Mouse (Mus musculus): ENCODE results near the gene Commd1. TPM values are rescaled to one million over a fixed set of nuclear protein-coding genes. Genes with fewer than 3 reads are reported as not detected.

The Commd1 gene
- total and polyA plus RNA-seq, 2 experiments from 2014 or later: 44.0 to 207 TPM

DNA sequence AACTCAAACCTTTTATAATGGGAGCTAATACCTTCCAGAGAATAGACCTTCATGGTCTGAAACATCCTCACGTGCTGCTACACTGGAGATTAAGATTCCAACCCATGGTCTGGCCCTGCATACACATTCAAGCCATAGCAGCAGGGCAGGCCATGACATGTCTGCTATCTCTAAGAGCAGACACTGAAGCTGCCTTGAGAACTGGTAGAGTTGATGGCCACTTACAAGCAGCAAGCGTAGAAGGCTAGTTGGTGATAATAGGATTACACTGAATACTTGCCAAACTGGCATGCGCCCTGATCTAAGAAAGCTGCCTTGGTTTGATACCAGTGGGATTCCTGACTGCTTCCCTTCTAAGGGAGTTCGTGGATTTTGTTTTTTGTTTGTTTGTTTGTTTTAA is 68.4 kb downstream of the Commd1 start:
- no peak overlapping the region for H3K4me2 ChIP-seq (ENCODE audit: low read depth)
- no peaks in the 10 kb centered on the region for H3K27me3 ChIP-seq (ENCODE audit: insufficient read depth, low read length)

DNA sequence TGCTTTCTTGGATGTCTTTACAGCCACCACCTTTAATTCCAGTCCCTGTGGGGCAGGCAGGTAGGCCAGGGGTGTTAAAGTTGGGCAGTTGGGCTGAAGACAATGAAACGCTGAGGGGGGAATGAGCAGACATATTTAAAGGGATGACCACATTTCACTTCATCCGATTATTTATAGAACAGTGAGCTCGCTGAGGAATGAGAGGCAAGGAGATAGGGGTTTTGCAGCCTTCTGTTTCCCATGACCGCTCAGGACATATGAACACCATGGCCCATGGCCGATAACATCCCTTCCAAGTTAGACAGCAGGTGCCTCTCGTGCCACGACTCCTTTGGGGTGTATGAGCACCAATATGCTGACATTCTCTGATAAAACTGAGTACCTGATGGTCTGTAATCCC is 70.4 kb downstream of the Commd1 start:
- Histone ChIP-seq H3K4me2 (ENCODE audit: low read depth) (no peak overlapping the region), H3K27ac (ENCODE audit: low read depth, low read length) (no peak overlapping the region), H3K4me1 (ENCODE audit: insufficient read depth) (no peaks in the 10 kb centered on the region), H3K9ac (no peak overlapping the region), H3K4me3 (ENCODE audit: low read depth, low read length) (no peak overlapping the region), H3K9me3 (ENCODE audit: low read length) (no peaks in the 10 kb centered on the region), H3K27me3 (ENCODE audit: insufficient read depth, low read length) (no peaks in the 10 kb centered on the region), H3K36me3 (ENCODE audit: insufficient read depth) (no peaks in the 10 kb centered on the region)
- no peak for TF ChIP-seq CTCF (IDR thresholded peaks at IDR 0.05; ENCODE audit: low read depth)
- ATAC-seq: no peak
- no peak for DNase-seq
- WGBS: 95% methylated on average over 7 of the region's 7 CpGs

More for the DNA sequence above, 68.4 kb downstream of the Commd1 start:
- Histone ChIP-seq H3K9ac (no peak overlapping the region), H3K9me3 (ENCODE audit: low read length) (no peaks in the 10 kb centered on the region), H3K4me1 (ENCODE audit: insufficient read depth) (no peaks in the 10 kb centered on the region), H3K4me3 (ENCODE audit: low read depth, low read length) (no peak overlapping the region), H3K36me3 (ENCODE audit: insufficient read depth) (no peaks in the 10 kb centered on the region), H3K27ac (ENCODE audit: low read depth, low read length) (no peak overlapping the region)
- ATAC-seq (no peak), DNase-seq (no peak)
- no peak for TF ChIP-seq CTCF (IDR thresholded peaks at IDR 0.05; ENCODE audit: low read depth)
- 76% methylated on average over 4 of the region's 4 CpGs for WGBS

DNA sequence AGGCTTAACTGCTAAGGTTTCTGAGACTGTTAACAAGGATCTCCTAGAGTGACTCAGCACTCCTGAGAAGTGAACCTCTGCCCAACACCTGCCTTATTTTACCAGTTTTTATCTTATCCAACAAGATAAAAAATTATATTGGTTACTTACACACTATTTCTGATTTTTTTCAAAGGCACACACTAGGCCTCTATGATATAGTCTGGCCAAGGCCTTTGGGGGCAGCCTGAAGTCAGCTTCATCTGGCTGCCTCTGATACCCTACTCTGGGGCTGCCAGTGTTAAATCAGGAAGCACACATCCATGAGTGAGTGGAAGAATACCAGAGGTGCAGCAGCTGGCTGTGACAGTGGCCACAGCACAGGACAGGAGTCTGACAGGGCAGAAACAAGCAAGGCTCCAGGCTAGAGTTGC is 75.7 kb downstream of the Commd1 start:
- Histone ChIP-seq H3K36me3 (ENCODE audit: insufficient read depth) (no peaks in the 10 kb centered on the region), H3K4me3 (ENCODE audit: low read depth, low read length) (no peak overlapping the region), H3K9ac (no peak overlapping the region), H3K4me2 (ENCODE audit: low read depth) (no peak overlapping the region), H3K27ac (ENCODE audit: low read depth, low read length) (no peak overlapping the region), H3K4me1 (ENCODE audit: insufficient read depth) (no peaks in the 10 kb centered on the region), H3K27me3 (ENCODE audit: insufficient read depth, low read length) (no peaks in the 10 kb centered on the region), H3K9me3 (ENCODE audit: low read length) (no peaks in the 10 kb centered on the region)
- ATAC-seq (no peak), DNase-seq (no peak)
- TF ChIP-seq CTCF (IDR thresholded peaks at IDR 0.05; ENCODE audit: low read depth): no peak

DNA sequence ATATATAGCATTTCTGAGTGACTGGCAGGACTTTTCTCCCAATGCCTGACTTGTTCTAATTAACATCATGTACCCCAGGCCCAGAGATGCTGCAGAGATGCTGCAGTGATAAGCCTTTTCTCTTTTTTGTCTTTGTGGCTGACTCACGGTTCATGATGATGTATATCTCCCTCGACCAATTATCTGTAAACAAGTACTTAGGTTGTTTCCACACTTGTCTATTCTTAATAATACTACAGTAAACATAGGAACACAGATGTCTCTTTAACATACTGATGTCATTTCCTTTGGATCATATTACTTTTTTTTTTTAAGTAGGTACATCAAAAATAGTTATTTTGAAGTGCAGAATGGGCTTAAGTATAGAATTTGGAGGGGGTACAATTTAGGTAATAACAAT is 79.3 kb downstream of the Commd1 start:
- H3K4me2 ChIP-seq (ENCODE audit: low read depth): no peak overlapping the region
- H3K9ac ChIP-seq: no peak overlapping the region
- TF ChIP-seq CTCF (IDR thresholded peaks at IDR 0.05; ENCODE audit: low read depth): no peak
- H3K4me3 ChIP-seq (ENCODE audit: low read depth, low read length): no peak overlapping the region
- no peaks in the 10 kb centered on the region for H3K36me3 ChIP-seq (ENCODE audit: insufficient read depth)
- no peaks in the 10 kb centered on the region for H3K9me3 ChIP-seq (ENCODE audit: low read length)
- WGBS: 73% methylated on average over 2 of the region's 2 CpGs
- H3K27me3 ChIP-seq (ENCODE audit: insufficient read depth, low read length): no peaks in the 10 kb centered on the region
- H3K27ac ChIP-seq (ENCODE audit: low read depth, low read length): no peak overlapping the region
- ATAC-seq: no peak
- no peak for DNase-seq
- no peaks in the 10 kb centered on the region for H3K4me1 ChIP-seq (ENCODE audit: insufficient read depth)

DNA sequence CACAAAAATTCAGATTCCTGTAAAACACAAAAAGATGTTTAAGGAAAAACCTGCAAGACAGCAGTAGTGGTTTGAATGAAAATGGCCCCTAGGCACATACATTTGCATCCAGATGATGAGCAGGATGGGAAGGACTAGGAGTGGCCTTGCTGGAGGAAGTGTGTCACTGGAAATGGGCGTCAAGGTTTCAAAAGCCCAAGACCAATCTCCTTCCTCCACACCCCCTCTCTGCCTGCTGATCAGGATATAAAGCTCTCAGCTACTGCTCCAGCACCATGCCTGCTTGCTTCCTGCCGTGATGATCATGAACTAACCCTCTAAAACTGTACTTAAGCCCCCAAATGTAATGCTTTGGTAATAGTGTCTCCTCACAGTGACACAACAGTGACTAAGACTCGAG is 82.1 kb downstream of the Commd1 start:
- ATAC-seq (no peak), DNase-seq (no peak)

DNA sequence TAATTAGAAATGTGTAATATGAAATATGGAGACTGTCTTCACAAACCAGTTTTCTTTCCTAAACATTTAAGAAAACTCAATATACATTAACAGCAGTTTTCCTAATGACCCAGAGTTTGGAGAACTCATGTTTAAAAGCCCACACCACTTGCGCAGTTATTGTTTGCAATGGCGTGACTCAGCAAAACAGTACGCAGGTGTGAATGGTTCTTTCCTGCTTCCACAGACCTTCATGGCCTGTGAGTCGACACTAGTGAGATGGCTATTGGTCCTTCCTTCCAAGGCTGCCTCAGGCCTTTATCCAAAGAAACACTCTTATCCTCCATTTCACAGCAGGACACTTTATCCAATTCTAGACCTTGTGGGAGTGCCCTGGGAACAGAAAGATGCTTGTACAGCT is 84.5 kb downstream of the Commd1 start:
- no peak for ATAC-seq
- Histone ChIP-seq H3K4me2 (ENCODE audit: low read depth) (no peak overlapping the region), H3K36me3 (ENCODE audit: insufficient read depth) (no peaks in the 10 kb centered on the region), H3K27me3 (ENCODE audit: insufficient read depth, low read length) (no peaks in the 10 kb centered on the region), H3K27ac (ENCODE audit: low read depth, low read length) (no peak overlapping the region), H3K9ac (no peak overlapping the region), H3K9me3 (ENCODE audit: low read length) (no peaks in the 10 kb centered on the region), H3K4me3 (ENCODE audit: low read depth, low read length) (no peak overlapping the region), H3K4me1 (ENCODE audit: insufficient read depth) (no peaks in the 10 kb centered on the region)
- DNase-seq: no peak
- WGBS: 91% methylated on average over 4 of the region's 4 CpGs
- no peak for TF ChIP-seq CTCF (IDR thresholded peaks at IDR 0.05; ENCODE audit: low read depth)

More for the DNA sequence above, 82.1 kb downstream of the Commd1 start:
- no peak overlapping the region for H3K4me3 ChIP-seq (ENCODE audit: low read depth, low read length)
- WGBS: 94% methylated on average over 3 of the region's 3 CpGs
- no peaks in the 10 kb centered on the region for H3K9me3 ChIP-seq (ENCODE audit: low read length)
- no peak overlapping the region for H3K27ac ChIP-seq (ENCODE audit: low read depth, low read length)
- H3K4me1 ChIP-seq (ENCODE audit: insufficient read depth): no peaks in the 10 kb centered on the region
- H3K9ac ChIP-seq: no peak overlapping the region
- H3K4me2 ChIP-seq (ENCODE audit: low read depth): no peak overlapping the region
- TF ChIP-seq CTCF (IDR thresholded peaks at IDR 0.05; ENCODE audit: low read depth): no peak
- H3K27me3 ChIP-seq (ENCODE audit: insufficient read depth, low read length): no peaks in the 10 kb centered on the region
- no peaks in the 10 kb centered on the region for H3K36me3 ChIP-seq (ENCODE audit: insufficient read depth)

DNA sequence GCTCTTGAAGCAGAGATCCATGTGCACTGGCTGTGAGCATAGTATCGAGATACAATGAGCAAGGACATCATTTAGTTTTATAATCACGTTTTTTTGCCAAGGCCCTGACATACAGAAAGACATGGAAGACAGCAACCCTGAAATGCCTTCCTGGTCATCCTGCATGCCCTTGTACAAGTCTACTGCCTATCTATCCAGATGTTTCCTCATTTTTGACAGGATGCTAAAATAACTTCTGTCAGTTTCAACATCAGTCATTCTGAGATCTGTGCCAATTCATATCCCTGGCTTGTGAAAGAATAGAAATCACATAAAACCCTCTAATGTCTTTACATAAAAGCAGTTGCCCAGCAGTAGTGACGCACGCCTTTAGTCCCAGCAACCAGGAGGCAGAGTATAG is 85.1 kb downstream of the Commd1 start:
- H3K27me3 ChIP-seq (ENCODE audit: insufficient read depth, low read length): no peaks in the 10 kb centered on the region
- H3K4me1 ChIP-seq (ENCODE audit: insufficient read depth): no peaks in the 10 kb centered on the region
- ATAC-seq (no peak), DNase-seq (no peak)
- no peaks in the 10 kb centered on the region for H3K36me3 ChIP-seq (ENCODE audit: insufficient read depth)
- H3K9ac ChIP-seq: no peak overlapping the region
- no peak overlapping the region for H3K4me3 ChIP-seq (ENCODE audit: low read depth, low read length)
- no peaks in the 10 kb centered on the region for H3K9me3 ChIP-seq (ENCODE audit: low read length)
- WGBS: 90% methylated on average over 4 of the region's 4 CpGs
- TF ChIP-seq CTCF (IDR thresholded peaks at IDR 0.05; ENCODE audit: low read depth): no peak
- no peak overlapping the region for H3K4me2 ChIP-seq (ENCODE audit: low read depth)
- no peak overlapping the region for H3K27ac ChIP-seq (ENCODE audit: low read depth, low read length)

DNA sequence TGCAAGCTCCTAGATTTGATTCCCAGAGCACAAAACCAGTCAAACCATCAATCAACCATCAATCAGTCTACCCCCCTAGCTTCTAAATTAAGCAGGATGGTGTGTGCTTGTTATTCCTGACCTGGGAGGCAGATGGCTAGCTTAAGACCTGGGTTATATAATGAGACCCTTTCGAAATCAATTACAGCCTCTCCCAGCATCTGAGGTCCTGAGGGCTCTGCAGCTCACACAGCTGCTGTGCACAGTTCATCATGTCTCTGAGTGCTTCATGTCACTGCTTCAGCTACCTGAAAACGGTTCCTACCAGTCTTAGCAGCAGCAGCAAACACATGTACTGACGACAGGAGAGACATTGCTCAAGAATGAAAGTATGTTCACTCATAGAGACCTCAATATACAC is 89.1 kb downstream of the Commd1 start:
- TF ChIP-seq CTCF (IDR thresholded peaks at IDR 0.05; ENCODE audit: low read depth): no peak
- Histone ChIP-seq H3K27ac (ENCODE audit: low read depth, low read length) (no peak overlapping the region), H3K4me2 (ENCODE audit: low read depth) (no peak overlapping the region), H3K4me3 (ENCODE audit: low read depth, low read length) (no peak overlapping the region), H3K36me3 (ENCODE audit: insufficient read depth) (no peaks in the 10 kb centered on the region), H3K4me1 (ENCODE audit: insufficient read depth) (no peaks in the 10 kb centered on the region), H3K27me3 (ENCODE audit: insufficient read depth, low read length) (no peaks in the 10 kb centered on the region), H3K9ac (no peak overlapping the region), H3K9me3 (ENCODE audit: low read length) (no peaks in the 10 kb centered on the region)
- WGBS: 80% methylated on average over 3 of the region's 3 CpGs
- no peak for ATAC-seq
- no peak for DNase-seq
